Mouse (Mus musculus) effector memory CD4-positive, alpha-beta T cell, adult 5 months (primary cell): ENCODE measurements around the gene Fxr2. TPM values are rescaled to one million over a fixed set of nuclear protein-coding genes. Genes with fewer than 3 reads are reported as not detected.

ENCODE experiments used
- polyA plus RNA-seq: library from polyadenylated mRNA; unstranded; fragments of 100-300 nt; shearing (Covaris generic); gene quantifications from one replicate; pipeline ENCODE4 v1.2.1, GENCODE M21; 2017

The Fxr2 gene
- polyA plus RNA-seq: 70.3 TPM

DNA sequence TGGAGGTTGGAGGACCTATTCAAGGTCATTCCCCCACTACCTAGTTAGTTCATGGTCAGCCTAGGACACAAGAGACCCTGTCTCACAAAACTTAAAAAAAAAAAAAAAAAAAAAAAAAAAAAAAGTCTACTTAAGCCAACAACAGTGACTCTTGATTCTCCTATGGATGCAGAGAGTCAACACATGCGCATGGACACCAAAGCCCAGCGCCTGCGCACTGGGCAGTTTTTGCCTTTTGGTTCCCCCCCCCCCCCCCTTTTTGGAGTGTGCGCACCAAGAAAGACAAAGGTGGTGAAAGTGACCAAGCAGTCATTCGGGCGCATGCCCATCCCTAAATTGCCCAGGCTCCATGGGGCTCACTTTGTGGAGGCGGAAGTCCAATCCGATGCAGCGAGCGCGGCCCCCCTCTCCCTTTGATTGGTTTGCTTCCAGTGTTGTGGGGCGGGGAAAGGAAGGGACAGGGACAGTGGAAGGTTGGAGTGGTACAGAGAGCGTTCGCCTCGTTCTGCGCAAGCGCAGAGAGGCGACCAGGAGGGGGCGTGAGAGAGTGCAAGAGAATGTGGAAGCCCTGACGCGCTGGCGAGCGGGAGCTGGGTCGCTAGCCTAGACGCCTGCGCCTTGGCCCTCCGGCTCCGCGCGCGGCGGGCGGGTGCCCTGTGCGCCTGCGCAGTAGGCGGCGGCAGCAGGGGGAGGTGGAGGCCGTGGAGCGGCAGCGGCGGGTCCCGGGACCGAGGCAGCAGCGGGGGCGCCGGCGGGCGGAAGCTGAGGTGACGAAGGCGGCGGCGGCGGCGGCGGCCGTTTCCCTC lies at the start of gene Fxr2:
Fxr2 (plus strand) TSS at position 707 of the 806 bp plus-strand sequence.

GRCm38 (mm10) chr11:69605726-69606490 lies 26.9 kb upstream of the Fxr2 start, which contains the start of gene Atp1b2:
Gene Atp1b2 (minus strand): TSS chr11:69605942.

DNA sequence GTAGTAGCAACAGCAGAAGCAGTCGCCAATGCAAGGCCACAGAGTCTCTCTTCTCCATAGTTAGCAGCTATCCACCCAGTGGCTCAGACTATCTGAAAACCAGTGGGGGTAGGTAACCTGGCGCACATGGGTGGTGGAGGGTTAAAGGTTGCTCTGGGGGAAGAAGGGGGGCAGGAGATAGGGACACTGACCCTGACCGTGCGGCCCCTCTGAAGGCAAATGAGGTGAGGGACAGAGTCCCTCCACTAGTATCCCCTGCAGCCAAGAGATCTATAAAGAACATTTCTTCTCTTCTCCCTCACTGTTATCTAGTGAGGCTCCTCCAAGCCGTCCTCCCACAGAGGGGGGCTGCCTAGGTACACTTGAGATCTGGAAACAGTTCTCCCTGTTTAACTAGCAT lies 15.0 kb upstream of the Fxr2 start, which contains the start of gene Shbg:
Shbg (minus strand) TSS at position 101 of the 400 bp plus-strand sequence.

GRCm38 (mm10) chr11:69621571-69622268 lies 11.1 kb upstream of the Fxr2 start, which contains the start of gene Sat2:
Gene Sat2 (plus strand): TSS chr11:69622024.

DNA sequence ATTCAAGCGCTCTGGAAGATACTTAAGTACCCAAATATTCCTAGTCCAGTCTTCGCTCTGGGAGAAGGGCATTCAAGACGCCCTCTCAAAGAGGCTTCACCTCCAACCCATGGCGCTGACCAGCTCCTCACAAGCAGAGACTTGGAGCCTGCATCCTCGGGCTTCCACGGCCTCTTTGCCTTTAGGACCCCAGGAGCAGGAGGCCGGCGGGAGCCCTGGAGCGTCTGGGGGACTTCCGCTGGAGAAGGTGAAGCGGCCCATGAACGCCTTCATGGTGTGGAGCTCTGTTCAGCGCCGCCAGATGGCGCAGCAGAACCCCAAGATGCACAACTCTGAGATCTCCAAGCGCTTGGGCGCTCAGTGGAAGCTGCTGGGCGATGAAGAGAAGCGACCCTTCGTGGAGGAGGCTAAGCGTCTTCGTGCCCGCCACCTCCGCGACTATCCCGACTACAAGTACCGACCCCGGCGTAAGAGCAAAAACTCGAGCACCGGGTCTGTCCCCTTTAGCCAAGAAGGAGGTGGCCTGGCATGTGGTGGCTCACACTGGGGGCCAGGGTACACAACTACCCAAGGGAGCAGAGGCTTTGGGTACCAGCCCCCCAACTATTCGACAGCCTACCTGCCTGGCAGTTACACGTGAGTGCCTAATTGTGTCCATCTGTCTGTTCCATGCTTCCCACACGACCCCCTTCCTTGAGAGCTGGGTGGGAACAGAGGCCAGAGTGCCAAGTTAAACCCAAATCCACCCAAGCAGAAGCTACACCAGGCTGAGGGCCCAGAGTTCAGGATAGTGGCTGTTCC lies 22.7 kb downstream of the Fxr2 start, which contains the start of gene Sox15:
Sox15 (plus strand) TSS at position 51 of the 801 bp plus-strand sequence.

DNA sequence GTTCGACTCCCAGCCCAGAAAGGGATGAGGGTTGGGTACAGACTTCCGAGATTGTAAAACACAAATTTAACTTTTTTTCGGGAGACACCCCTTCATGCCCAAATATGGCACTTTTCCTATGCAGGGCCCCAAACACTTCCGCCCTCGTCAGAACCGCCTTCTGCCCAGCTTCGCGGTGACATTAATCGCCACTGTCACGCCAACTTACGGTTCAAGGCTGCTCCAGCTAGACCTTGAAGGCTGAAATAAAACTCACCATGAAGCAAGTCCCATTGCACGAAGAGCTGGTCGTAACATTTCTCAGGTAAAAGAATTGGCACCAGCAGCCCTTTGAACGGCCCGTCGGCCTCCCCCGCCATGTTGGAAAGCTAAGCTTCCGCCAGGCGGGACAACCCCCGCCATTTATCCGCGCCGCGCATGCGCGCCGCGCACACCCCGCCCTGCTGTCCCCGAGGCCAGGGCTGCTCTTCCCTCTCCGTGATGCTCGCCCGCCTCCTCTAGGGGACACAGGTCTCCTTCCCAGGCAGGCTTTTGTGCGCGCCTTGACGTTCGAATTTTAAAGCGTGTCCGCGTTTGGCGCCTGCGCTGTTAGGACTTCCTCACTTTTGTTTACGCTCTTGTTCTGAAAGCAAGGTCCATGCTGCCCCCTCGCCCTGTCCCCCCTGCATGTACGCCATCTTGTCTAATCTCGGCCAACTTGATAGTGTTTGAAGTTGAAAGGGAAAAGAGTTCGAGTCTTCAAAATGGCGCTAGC lies 29.6 kb downstream of the Fxr2 start, which contains the start of gene Mpdu1:
Mpdu1 (minus strand) TSS at position 430 of the 754 bp plus-strand sequence.

GRCm38 (mm10) chr11:69665961-69666664 lies 33.3 kb downstream of the Fxr2 start, which contains the start of gene Cd68:
Gene Cd68 (minus strand): TSS chr11:69666153.

GRCm38 (mm10) chr11:69672211-69672706 lies 39.5 kb downstream of the Fxr2 start, which contains the start of gene Eif4a1:
Gene Eif4a1 (minus strand): TSS chr11:69672423.

GRCm38 (mm10) chr11:69681314-69682208 lies 48.8 kb downstream of the Fxr2 start, which contains the start of gene Senp3:
Gene Senp3 (minus strand): TSS chr11:69682084.

GRCm38 (mm10) chr11:69685526-69686148 lies 52.8 kb downstream of the Fxr2 start, which contains the start of gene Tnfsf13:
Gene Tnfsf13 (minus strand): TSS chr11:69685784.

DNA sequence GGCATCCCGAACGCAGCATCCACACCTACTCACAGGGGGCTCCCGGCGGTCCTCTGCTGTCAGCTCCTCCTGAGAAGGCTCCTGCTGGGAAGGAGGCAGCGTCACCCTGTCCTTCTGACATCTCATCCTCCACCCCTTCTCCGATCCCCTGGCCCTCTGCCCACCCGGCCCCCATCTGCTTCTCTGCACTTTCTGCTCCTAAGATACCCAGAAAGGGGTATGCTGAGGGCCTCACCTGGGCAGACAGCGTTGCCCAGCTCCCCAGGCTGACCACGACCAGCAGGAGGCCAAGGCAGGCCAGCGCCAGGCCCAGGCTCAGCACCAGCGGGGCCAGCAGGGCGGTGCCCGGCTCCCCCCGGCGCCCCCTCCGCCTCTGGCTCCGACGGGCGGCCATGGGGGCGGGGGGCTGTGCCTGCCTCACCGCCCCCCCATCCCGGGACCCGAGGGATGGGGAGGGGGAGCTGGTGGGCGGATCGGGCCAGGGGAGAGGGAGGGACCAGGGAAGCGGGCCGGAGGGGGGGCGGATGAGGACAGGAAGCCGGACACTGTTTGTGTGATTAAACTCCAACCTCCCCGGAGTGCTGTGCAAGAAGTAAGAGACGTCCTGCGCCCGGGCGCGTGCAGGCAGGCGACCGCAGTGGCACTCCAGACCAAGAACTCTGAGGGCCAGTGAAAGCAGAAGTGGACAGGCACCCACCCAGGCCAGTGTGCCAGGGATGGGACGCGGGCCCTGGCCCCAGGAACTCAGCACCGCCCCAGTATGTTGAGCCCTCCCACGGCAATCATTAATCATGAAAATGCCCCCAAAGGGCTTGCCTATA lies 62.8 kb downstream of the Fxr2 start, which contains the start of the genes Tnfsf12 and Tnfsfm13:
Tnfsf12 (minus strand) TSS at position 489 of the 821 bp plus-strand sequence.
Tnfsfm13 (minus strand) TSS at position 738 of the 821 bp plus-strand sequence.

Other genes with a start within 250 kb of the Fxr2 start
- gene Naa38, start 237.5 kb upstream of the Fxr2 start, polyA plus RNA-seq: 46.8 TPM
- gene Cyb5d1, start 237.4 kb upstream of the Fxr2 start, polyA plus RNA-seq: 38.9 TPM
- gene Tmem88, start 234.8 kb upstream of the Fxr2 start, polyA plus RNA-seq: 2.6 TPM
- 49.6 TPM for gene Kdm6b, start 219.3 kb upstream of the Fxr2 start, polyA plus RNA-seq
- not detected for gene Dnah2, start 83.9 kb upstream of the Fxr2 start, polyA plus RNA-seq
- not detected for gene Efnb3, start 72.8 kb upstream of the Fxr2 start, polyA plus RNA-seq
- gene Wrap53, start 52.7 kb upstream of the Fxr2 start, polyA plus RNA-seq: 11.0 TPM
- 180 TPM for gene Trp53, start 52.6 kb upstream of the Fxr2 start, polyA plus RNA-seq
- not detected for gene Atp1b2, start 27.0 kb upstream of the Fxr2 start, polyA plus RNA-seq
- not detected for gene Shbg, start 15.1 kb upstream of the Fxr2 start, polyA plus RNA-seq
- not detected for gene Sat2, start 11.0 kb upstream of the Fxr2 start, polyA plus RNA-seq
- gene Sox15, start 22.3 kb downstream of the Fxr2 start, polyA plus RNA-seq: not detected
- 39.4 TPM for gene Mpdu1, start 29.7 kb downstream of the Fxr2 start, polyA plus RNA-seq
- 4.3 TPM for gene Cd68, start 33.2 kb downstream of the Fxr2 start, polyA plus RNA-seq
- gene Eif4a1, start 39.4 kb downstream of the Fxr2 start, polyA plus RNA-seq: 908 TPM
- 32.0 TPM for gene Senp3, start 49.1 kb downstream of the Fxr2 start, polyA plus RNA-seq
- gene Tnfsf13, start 52.8 kb downstream of the Fxr2 start, polyA plus RNA-seq: not detected
- gene Tnfsf12, start 62.9 kb downstream of the Fxr2 start, polyA plus RNA-seq: not detected
- gene Tnfsfm13, start 63.1 kb downstream of the Fxr2 start, polyA plus RNA-seq: not detected
- gene Polr2a, start 125.6 kb downstream of the Fxr2 start, polyA plus RNA-seq: 60.5 TPM
- gene Slc35g3, start 129.0 kb downstream of the Fxr2 start, polyA plus RNA-seq: not detected
- gene Zbtb4, start 132.9 kb downstream of the Fxr2 start, polyA plus RNA-seq: 7.6 TPM
- gene Chrnb1, start 163.0 kb downstream of the Fxr2 start, polyA plus RNA-seq: 1.4 TPM
- not detected for gene Fgf11, start 168.9 kb downstream of the Fxr2 start, polyA plus RNA-seq
- gene Tmem102, start 172.6 kb downstream of the Fxr2 start, polyA plus RNA-seq: not detected
- not detected for gene Gm39566, start 182.3 kb downstream of the Fxr2 start, polyA plus RNA-seq
- gene Spem2, start 185.5 kb downstream of the Fxr2 start, polyA plus RNA-seq: not detected
- gene Spem1, start 189.2 kb downstream of the Fxr2 start, polyA plus RNA-seq: not detected
- gene Nlgn2, start 204.8 kb downstream of the Fxr2 start, polyA plus RNA-seq: not detected
- gene Tmem256, start 205.5 kb downstream of the Fxr2 start, polyA plus RNA-seq: 42.5 TPM
- gene Plscr3, start 213.4 kb downstream of the Fxr2 start, polyA plus RNA-seq: 9.2 TPM
- not detected for gene Tnk1, start 225.7 kb downstream of the Fxr2 start, polyA plus RNA-seq
- not detected for gene Tmem95, start 245.0 kb downstream of the Fxr2 start, polyA plus RNA-seq
- gene Kctd11, start 248.4 kb downstream of the Fxr2 start, polyA plus RNA-seq: 0.11 TPM